Mouse (Mus musculus) small intestine, adult 2 months (tissue): ENCODE data around the gene Cd164l2.

ENCODE experiments used
- CTCF ChIP-seq: fragments of 200-500 bp; IDR thresholded peaks from 2 replicates; pipeline ENCODE4 v1.5.1; 2012; ENCODE audit warnings: low read depth, mild to moderate bottlenecking, control low read depth, inconsistent platforms, low read length, moderate library complexity, mixed read lengths; ENCODE audit not compliant: insufficient replicate concordance, insufficient read length; ENCODE audit errors: extremely low read depth
- POLR2A ChIP-seq: fragments of 200-500 bp; IDR thresholded peaks from 2 replicates; pipeline ENCODE4 v1.6.1; 2012; ENCODE audit warnings: low read depth, mild to moderate bottlenecking, control low read depth, inconsistent platforms, low read length, moderate library complexity

DNA sequence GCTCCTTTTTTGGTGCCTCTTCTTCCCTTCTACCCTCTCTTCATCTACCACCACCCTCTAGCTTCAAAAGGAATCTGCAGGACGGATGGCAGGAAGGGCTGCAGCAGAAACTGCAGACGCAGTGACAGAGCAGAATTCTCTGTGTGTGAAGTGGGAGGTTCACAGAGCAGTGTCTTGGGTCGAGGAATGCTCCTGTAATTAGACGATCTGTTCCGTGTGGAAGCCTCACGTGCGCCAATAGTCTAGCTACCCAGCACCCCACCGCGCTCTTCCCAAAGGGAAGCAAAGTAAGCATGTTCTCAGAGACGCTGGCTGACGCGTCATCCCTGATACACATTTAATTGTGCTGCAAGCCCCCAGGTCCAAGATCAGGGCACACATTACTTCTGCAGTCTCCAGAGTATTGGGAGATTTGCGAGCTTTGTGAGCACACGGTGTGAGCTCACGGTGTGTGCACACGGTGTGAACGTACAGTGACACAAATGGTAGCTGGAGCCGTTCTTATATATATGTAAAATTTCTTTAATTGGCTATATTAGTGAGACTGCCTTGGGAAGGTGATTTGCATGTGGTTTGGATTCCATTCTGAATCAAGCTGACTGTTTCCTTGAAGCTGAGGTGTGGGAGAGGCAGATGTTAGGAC is 35.0 kb upstream of the Cd164l2 start:
- TF ChIP-seq POLR2A (no peak), CTCF (no peak)
